Mouse (Mus musculus): ENCODE data around the gene H2al2a. TPM values are rescaled to one million over a fixed set of nuclear protein-coding genes. Genes with fewer than 3 reads are reported as not detected.

H2al2a gene
- polyA plus RNA-seq, 1 experiment from 2014 or later, result not detected

DNA sequence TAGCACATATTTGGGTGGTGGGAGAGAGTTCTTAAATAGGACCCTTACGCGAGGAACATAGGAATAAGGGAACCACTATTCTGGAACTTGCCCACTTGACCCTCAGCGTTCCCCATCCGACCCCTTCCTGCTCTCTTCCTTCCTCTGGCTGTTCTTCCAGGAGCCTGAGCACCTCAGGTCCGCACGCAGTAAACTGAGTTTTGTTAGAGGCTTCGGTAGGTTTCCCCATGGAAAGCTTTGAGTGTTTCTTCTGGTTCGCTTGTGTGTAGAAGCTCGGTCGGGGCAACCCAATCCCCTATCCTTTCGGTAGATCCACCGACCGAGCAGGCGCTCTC lies 29.0 kb upstream of the H2al2a start:
- no peaks in the 10 kb centered on the region for H3K36me3 ChIP-seq (ENCODE audit: control insufficient read depth, insufficient read depth, low read length)
- TF ChIP-seq EP300 (optimal IDR thresholded peaks at IDR 0.05) (no peak), CTCF (IDR thresholded peaks at IDR 0.05; ENCODE audit: low read depth) (no peak)
- H3K4me2 ChIP-seq (replicated peaks; ENCODE audit: low read depth), result peak overlapping the region; percentile 99
- peak overlapping the region; percentile 67 for H3K9ac ChIP-seq (ENCODE audit: low read length)
- H3K27me3 ChIP-seq (ENCODE audit: control insufficient read depth, insufficient read depth, low read length), result no peaks in the 10 kb centered on the region
- no peaks in the 10 kb centered on the region for H3K4me1 ChIP-seq (replicated peaks; ENCODE audit: control insufficient read depth, insufficient read depth)
- no peak for ATAC-seq (ENCODE audit: low FRiP score, low TSS enrichment)
- H3K27ac ChIP-seq (replicated peaks), result peak overlapping the region; percentile 1; the same call in 1 of the 2 replicates
- DNase-seq (ENCODE audit: low spot score), result no peak
- H3K4me3 ChIP-seq (ENCODE audit: low read depth, low read length), result peak overlapping the region; percentile 66
- H3K9me3 ChIP-seq (ENCODE audit: control insufficient read depth, low read length), result no peaks in the 10 kb centered on the region
- 7% methylated on average over 14 of the region's 14 CpGs for WGBS

DNA sequence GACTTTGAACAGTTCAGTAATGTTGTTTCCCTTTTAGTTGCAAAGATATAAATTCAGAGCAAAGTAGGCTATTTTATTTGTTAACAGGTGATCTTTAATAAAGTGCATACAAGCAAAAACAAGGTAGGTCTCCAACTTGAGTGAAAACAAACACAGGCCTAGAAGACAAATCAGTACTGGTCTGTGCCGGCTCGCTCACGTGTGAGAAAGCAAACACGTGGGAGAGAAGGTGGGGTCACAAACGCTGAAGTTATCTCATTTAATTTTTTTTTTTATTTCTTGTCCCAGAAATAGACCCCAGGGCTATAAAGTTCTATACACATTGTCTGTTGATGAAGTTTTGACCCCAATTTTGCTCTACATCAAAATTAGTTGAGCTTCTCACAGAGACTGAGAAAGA lies 28.4 kb upstream of the H2al2a start:
- TF ChIP-seq CTCF (IDR thresholded peaks at IDR 0.05; ENCODE audit: low read depth) (no peak), EP300 (optimal IDR thresholded peaks at IDR 0.05) (no peak)
- Histone ChIP-seq H3K9ac (ENCODE audit: low read length) (no peak overlapping the region), H3K36me3 (ENCODE audit: control insufficient read depth, insufficient read depth, low read length) (no peaks in the 10 kb centered on the region), H3K4me3 (ENCODE audit: low read depth, low read length) (no peak overlapping the region), H3K9me3 (ENCODE audit: control insufficient read depth, low read length) (no peaks in the 10 kb centered on the region), H3K27me3 (ENCODE audit: control insufficient read depth, insufficient read depth, low read length) (no peaks in the 10 kb centered on the region), H3K4me2 (replicated peaks; ENCODE audit: low read depth) (no peak overlapping the region; the same call in 1 of the 2 replicates), H3K27ac (replicated peaks) (no peak overlapping the region), H3K4me1 (replicated peaks; ENCODE audit: control insufficient read depth, insufficient read depth) (no peaks in the 10 kb centered on the region)
- DNase-seq (ENCODE audit: low spot score), result peak; percentile 35
- no peak for ATAC-seq (ENCODE audit: low FRiP score, low TSS enrichment)
- 53% methylated on average over 5 of the region's 5 CpGs for WGBS

DNA sequence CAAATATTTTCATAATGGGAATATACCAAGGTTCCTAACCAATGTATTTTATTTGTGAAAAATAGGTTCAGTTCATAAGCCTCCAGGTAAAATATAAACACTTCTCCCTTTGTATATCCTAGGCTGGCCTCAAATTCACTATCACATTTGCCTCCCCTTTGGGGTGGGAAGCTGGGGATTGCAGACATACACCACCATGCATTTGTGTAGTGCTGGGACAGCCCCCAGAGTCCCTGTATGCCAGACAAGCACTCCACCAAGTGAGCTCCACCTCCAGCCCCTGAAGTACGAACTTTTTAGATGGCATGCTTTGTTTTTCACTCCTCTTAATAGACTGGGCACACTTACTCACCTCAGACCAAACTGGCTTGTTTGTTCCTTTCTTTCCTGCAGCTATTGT lies 26.1 kb upstream of the H2al2a start:
- no peak overlapping the region for H3K27ac ChIP-seq (replicated peaks)

DNA sequence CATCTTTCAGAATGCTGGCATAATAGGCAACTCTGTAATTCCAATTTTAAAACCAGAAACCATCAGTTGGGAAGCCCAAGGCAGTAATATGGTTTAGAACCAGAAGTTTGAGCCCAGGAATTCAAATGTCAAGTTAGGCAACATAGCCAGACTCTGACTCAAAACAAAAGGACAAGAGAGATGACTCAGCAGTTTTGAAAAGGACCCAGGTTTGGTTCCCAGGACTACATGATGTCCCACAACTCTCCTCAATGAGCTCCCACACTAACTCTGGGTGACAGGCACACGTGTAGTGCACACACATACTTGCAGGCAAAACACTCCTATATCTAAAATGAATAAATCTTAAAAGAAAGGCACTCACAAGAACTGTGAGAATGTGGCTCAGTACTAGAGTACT lies 22.4 kb upstream of the H2al2a start:
- H3K27me3 ChIP-seq (ENCODE audit: control insufficient read depth, insufficient read depth, low read length), result no peaks in the 10 kb centered on the region
- no peak overlapping the region for H3K9ac ChIP-seq (ENCODE audit: low read length)
- DNase-seq (ENCODE audit: low spot score) (no peak), ATAC-seq (ENCODE audit: low FRiP score, low TSS enrichment) (no peak)
- H3K4me3 ChIP-seq (ENCODE audit: low read depth, low read length), result no peak overlapping the region
- no peaks in the 10 kb centered on the region for H3K36me3 ChIP-seq (ENCODE audit: control insufficient read depth, insufficient read depth, low read length)
- TF ChIP-seq EP300 (optimal IDR thresholded peaks at IDR 0.05) (no peak), CTCF (IDR thresholded peaks at IDR 0.05; ENCODE audit: low read depth) (no peak)
- no peaks in the 10 kb centered on the region for H3K9me3 ChIP-seq (ENCODE audit: control insufficient read depth, low read length)
- H3K4me1 ChIP-seq (replicated peaks; ENCODE audit: control insufficient read depth, insufficient read depth), result no peaks in the 10 kb centered on the region
- WGBS, result 86% methylated on average over 1 of the region's 1 CpGs
- H3K4me2 ChIP-seq (replicated peaks; ENCODE audit: low read depth), result no peak overlapping the region
- no peak overlapping the region for H3K27ac ChIP-seq (replicated peaks)

More for the DNA sequence above, 26.1 kb upstream of the H2al2a start:
- no peak for DNase-seq (ENCODE audit: low spot score)
- Histone ChIP-seq H3K4me1 (replicated peaks; ENCODE audit: control insufficient read depth, insufficient read depth) (no peaks in the 10 kb centered on the region), H3K4me3 (ENCODE audit: low read depth, low read length) (no peak overlapping the region), H3K9me3 (ENCODE audit: control insufficient read depth, low read length) (no peaks in the 10 kb centered on the region), H3K36me3 (ENCODE audit: control insufficient read depth, insufficient read depth, low read length) (no peaks in the 10 kb centered on the region), H3K9ac (ENCODE audit: low read length) (no peak overlapping the region), H3K27me3 (ENCODE audit: control insufficient read depth, insufficient read depth, low read length) (no peaks in the 10 kb centered on the region), H3K4me2 (replicated peaks; ENCODE audit: low read depth) (no peak overlapping the region)
- 52% methylated on average over 1 of the region's 1 CpGs for WGBS
- TF ChIP-seq CTCF (IDR thresholded peaks at IDR 0.05; ENCODE audit: low read depth) (no peak), EP300 (optimal IDR thresholded peaks at IDR 0.05) (no peak)
- no peak for ATAC-seq (ENCODE audit: low FRiP score, low TSS enrichment)

DNA sequence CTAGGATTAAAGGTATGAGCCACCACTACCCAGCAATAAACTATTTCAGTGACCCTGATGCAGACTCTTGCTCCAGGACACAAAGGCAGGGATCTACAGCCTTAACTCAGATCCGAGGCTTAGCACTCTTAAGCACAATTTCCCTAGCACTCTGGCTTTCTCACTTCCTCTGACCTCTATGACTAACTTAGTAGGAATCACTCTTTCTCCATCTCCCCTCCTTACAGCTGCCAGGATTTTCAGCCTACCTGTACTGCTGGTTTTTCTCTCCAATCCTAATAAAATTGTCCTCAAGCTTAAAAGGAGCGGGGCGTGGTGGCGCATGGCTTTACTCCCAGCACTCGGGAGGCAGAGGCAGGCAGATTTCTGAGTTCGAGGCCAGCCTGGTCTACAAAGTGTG lies 20.6 kb upstream of the H2al2a start:
- no peak for TF ChIP-seq EP300 (optimal IDR thresholded peaks at IDR 0.05)
- no peak for TF ChIP-seq CTCF (IDR thresholded peaks at IDR 0.05; ENCODE audit: low read depth)
- DNase-seq (ENCODE audit: low spot score), result no peak
- H3K9me3 ChIP-seq (ENCODE audit: control insufficient read depth, low read length), result no peaks in the 10 kb centered on the region
- no peaks in the 10 kb centered on the region for H3K27me3 ChIP-seq (ENCODE audit: control insufficient read depth, insufficient read depth, low read length)
- ATAC-seq (ENCODE audit: low FRiP score, low TSS enrichment), result no peak
- H3K9ac ChIP-seq (ENCODE audit: low read length), result no peak overlapping the region
- no peaks in the 10 kb centered on the region for H3K4me1 ChIP-seq (replicated peaks; ENCODE audit: control insufficient read depth, insufficient read depth)
- H3K36me3 ChIP-seq (ENCODE audit: control insufficient read depth, insufficient read depth, low read length), result no peaks in the 10 kb centered on the region
- no peak overlapping the region for H3K27ac ChIP-seq (replicated peaks)
- H3K4me3 ChIP-seq (ENCODE audit: low read depth, low read length), result no peak overlapping the region
- H3K4me2 ChIP-seq (replicated peaks; ENCODE audit: low read depth), result no peak overlapping the region
- WGBS, result 96% methylated on average over 6 of the region's 6 CpGs

DNA sequence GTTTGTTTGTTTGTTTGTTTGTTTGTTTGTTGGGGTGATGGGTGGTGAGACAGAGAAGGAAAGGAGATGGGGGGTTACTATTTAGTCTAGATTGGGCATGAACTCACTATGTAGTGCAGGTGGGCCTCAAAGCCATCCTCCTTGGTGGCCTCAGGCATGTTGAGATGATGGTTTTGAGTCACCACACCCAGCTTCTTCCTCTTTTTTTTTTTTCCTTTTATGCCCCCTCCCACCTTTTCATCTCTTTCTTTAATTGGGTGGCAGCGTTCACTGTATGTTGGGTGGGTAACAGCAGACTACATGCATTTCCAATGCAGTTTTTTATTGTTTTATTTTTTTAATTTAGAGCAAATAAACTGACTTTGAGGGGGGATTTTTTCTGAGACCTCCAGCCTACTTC lies 19.9 kb upstream of the H2al2a start:
- no peak overlapping the region for H3K27ac ChIP-seq (replicated peaks)
- TF ChIP-seq EP300 (optimal IDR thresholded peaks at IDR 0.05) (no peak), CTCF (IDR thresholded peaks at IDR 0.05; ENCODE audit: low read depth) (no peak)
- no peaks in the 10 kb centered on the region for H3K27me3 ChIP-seq (ENCODE audit: control insufficient read depth, insufficient read depth, low read length)
- no peak overlapping the region for H3K9ac ChIP-seq (ENCODE audit: low read length)
- H3K4me3 ChIP-seq (ENCODE audit: low read depth, low read length), result no peak overlapping the region
- DNase-seq (ENCODE audit: low spot score) (no peak), ATAC-seq (ENCODE audit: low FRiP score, low TSS enrichment) (no peak)
- no peaks in the 10 kb centered on the region for H3K9me3 ChIP-seq (ENCODE audit: control insufficient read depth, low read length)
- no peaks in the 10 kb centered on the region for H3K4me1 ChIP-seq (replicated peaks; ENCODE audit: control insufficient read depth, insufficient read depth)
- H3K36me3 ChIP-seq (ENCODE audit: control insufficient read depth, insufficient read depth, low read length), result no peaks in the 10 kb centered on the region
- WGBS, result 95% methylated on average over 1 of the region's 1 CpGs
- H3K4me2 ChIP-seq (replicated peaks; ENCODE audit: low read depth), result no peak overlapping the region

Measured in stomach, postnatal 0 days (tissue).